Mouse (Mus musculus): ENCODE data around the gene L3mbtl4. TPM values are rescaled to one million over a fixed set of nuclear protein-coding genes. Genes with fewer than 3 reads are reported as not detected.

Gene L3mbtl4
- total and polyA plus RNA-seq, 2 experiments from 2014 or later, result 4.3 to 6.2 TPM

DNA sequence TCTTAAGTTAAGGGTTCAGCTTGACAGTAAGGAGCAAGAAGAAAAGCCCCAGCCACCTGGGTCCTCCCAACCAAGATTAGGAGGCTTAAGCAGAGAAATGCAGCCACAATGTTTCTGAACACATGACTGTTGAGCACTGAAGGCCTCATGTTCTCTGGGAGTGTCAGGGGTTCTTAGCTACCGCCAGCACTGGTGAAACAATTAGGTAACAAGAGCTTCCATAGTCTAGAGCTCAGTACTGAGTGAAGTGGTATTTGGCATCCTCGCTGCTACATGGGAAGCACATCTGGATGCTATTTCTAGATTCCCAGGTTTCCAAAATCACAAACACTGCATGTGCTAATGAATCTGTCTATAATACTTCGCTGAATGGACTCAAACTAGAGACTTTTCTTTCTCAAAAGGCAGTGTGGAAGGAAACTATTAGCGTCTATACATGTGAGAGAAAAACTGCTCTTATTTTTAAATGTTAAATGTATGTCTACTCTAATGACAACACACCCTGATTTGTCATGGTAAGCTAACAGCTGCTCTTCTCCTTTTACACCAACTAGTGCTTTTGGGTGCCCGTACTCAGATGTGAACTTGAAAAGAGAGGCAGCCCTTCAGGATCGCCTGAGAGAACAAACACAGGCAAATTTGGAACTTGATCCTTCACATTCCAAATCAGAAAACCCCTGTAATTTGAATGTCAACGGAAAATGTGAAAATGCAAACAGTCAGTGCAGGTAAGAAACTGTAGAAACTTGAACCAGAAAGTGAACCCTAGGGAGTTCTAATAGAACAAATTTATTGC lies 356.2 kb downstream of the L3mbtl4 start:
- WGBS, result 71% methylated on average over 7 of the region's 7 CpGs
- TF ChIP-seq CTCF (IDR thresholded peaks at IDR 0.05; ENCODE audit: low read depth), result no peak

DNA sequence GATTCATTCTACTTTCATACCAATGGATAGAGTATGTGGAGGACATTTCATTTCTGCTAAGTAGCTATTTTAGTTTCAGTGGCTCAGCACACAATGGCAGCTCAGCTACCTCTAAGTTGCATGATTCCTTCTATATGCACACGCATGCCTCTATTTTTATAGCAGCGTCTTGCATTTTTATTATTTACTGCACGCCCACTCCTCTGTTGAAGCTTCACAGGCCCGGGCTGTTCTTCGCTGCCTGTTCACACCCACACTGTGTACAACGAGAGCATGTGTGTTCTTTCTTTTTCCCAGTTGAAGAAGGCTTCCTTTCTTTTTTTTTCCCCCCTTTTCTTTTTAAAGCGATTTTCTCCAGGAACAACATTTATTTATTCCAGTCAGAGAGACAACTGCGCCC lies 357.8 kb downstream of the L3mbtl4 start:
- DNase-seq (no peak), ATAC-seq (no peak)
- 68% methylated on average over 8 of the region's 8 CpGs for WGBS
- Histone ChIP-seq H3K9ac (no peak overlapping the region), H3K27me3 (ENCODE audit: insufficient read depth, low read length) (no peaks in the 10 kb centered on the region), H3K36me3 (ENCODE audit: insufficient read depth) (no peaks in the 10 kb centered on the region), H3K27ac (ENCODE audit: low read depth, low read length) (no peak overlapping the region), H3K4me1 (ENCODE audit: insufficient read depth) (no peaks in the 10 kb centered on the region), H3K9me3 (ENCODE audit: low read length) (no peaks in the 10 kb centered on the region), H3K4me2 (ENCODE audit: low read depth) (no peak overlapping the region), H3K4me3 (ENCODE audit: low read depth, low read length) (no peak overlapping the region)
- TF ChIP-seq CTCF (IDR thresholded peaks at IDR 0.05; ENCODE audit: low read depth), result no peak

More for the DNA sequence above, 356.2 kb downstream of the L3mbtl4 start:
- DNase-seq (no peak), ATAC-seq (no peak)
- H3K4me3 ChIP-seq (ENCODE audit: low read depth, low read length), result no peak overlapping the region
- H3K9me3 ChIP-seq (ENCODE audit: low read length), result no peaks in the 10 kb centered on the region
- H3K4me1 ChIP-seq (ENCODE audit: insufficient read depth), result no peaks in the 10 kb centered on the region
- H3K9ac ChIP-seq, result no peak overlapping the region
- no peaks in the 10 kb centered on the region for H3K36me3 ChIP-seq (ENCODE audit: insufficient read depth)
- no peak overlapping the region for H3K27ac ChIP-seq (ENCODE audit: low read depth, low read length)
- H3K27me3 ChIP-seq (ENCODE audit: insufficient read depth, low read length), result no peaks in the 10 kb centered on the region
- no peak overlapping the region for H3K4me2 ChIP-seq (ENCODE audit: low read depth)

GRCm38 (mm10) chr17:68640187-68640586 lies 366.6 kb downstream of the L3mbtl4 start:
- H3K4me1 ChIP-seq (ENCODE audit: insufficient read depth), result no peaks in the 10 kb centered on the region
- no peaks in the 10 kb centered on the region for H3K36me3 ChIP-seq (ENCODE audit: insufficient read depth)
- H3K27me3 ChIP-seq (ENCODE audit: insufficient read depth, low read length), result no peaks in the 10 kb centered on the region
- H3K4me3 ChIP-seq (ENCODE audit: low read depth, low read length), result no peak overlapping the region
- H3K9me3 ChIP-seq (ENCODE audit: low read length), result no peaks in the 10 kb centered on the region
- no peak overlapping the region for H3K4me2 ChIP-seq (ENCODE audit: low read depth)
- TF ChIP-seq CTCF (IDR thresholded peaks at IDR 0.05; ENCODE audit: low read depth), result no peak; the same call in 1 of the 2 replicates
- ATAC-seq (no peak), DNase-seq (no peak)
- no peak overlapping the region for H3K27ac ChIP-seq (ENCODE audit: low read depth, low read length)
- no peak overlapping the region for H3K9ac ChIP-seq
- WGBS, result 77% methylated on average over 6 of the region's 6 CpGs

DNA sequence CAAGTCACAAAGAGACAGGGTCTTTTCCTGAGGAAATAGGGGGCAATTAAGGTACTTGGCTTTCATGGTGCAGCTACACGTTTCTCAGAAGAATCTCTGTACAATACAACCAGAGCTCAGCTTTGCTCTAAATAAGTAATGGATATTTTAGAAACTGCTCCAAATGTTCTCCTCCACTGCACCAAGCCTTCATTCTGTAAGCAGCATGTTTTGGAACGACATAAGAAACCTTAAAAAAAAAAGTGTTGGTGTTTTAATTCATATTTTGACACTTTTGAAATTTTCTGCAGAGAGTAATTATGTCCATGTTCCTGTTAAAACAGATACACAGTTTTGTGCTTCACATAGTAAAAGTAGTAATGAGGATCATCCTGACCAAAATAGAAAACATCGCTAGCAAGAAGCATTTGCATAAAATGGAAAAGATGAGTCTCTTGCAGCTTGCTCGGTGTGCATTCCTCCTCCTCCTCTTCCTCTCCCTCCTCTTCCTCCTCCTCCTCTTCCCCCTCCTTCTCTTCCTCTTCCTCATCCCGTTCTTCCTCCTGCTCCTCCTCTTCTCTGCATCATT lies 369.0 kb downstream of the L3mbtl4 start:
- TF ChIP-seq CTCF (IDR thresholded peaks at IDR 0.05; ENCODE audit: low read depth), result no peak
- no peaks in the 10 kb centered on the region for H3K27me3 ChIP-seq (ENCODE audit: insufficient read depth, low read length)
- H3K4me2 ChIP-seq (ENCODE audit: low read depth), result no peak overlapping the region
- no peak overlapping the region for H3K27ac ChIP-seq (ENCODE audit: low read depth, low read length)
- H3K4me1 ChIP-seq (ENCODE audit: insufficient read depth), result no peaks in the 10 kb centered on the region
- DNase-seq (no peak), ATAC-seq (peak; percentile 12)
- WGBS, result 72% methylated on average over 5 of the region's 5 CpGs
- no peak overlapping the region for H3K4me3 ChIP-seq (ENCODE audit: low read depth, low read length)
- no peak overlapping the region for H3K9ac ChIP-seq
- no peaks in the 10 kb centered on the region for H3K9me3 ChIP-seq (ENCODE audit: low read length)
- H3K36me3 ChIP-seq (ENCODE audit: insufficient read depth), result no peaks in the 10 kb centered on the region

DNA sequence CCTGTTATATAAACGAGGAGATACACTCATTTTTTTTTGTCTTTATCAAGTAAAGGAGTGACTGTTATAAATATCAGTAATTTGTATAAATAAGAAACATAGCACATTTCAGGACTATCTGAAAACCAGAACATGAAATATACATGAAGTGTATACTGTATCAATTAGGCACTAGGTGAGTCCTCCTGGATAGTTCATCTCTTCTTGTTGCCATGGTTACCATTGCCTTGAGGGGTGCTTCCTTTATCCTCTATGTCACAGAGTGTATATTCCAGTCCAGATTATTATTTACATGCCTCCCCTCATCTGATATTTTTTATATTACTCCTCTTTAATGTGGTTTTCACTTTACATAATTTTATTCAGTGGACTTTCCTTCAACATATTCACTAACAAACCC lies 392.9 kb downstream of the L3mbtl4 start:
- no peak overlapping the region for H3K4me3 ChIP-seq (ENCODE audit: low read depth, low read length)
- no peak for ATAC-seq
- H3K4me2 ChIP-seq (ENCODE audit: low read depth), result no peak overlapping the region
- no peak for TF ChIP-seq CTCF (IDR thresholded peaks at IDR 0.05; ENCODE audit: low read depth)
- no peaks in the 10 kb centered on the region for H3K36me3 ChIP-seq (ENCODE audit: insufficient read depth)
- no peaks in the 10 kb centered on the region for H3K4me1 ChIP-seq (ENCODE audit: insufficient read depth)
- no peak overlapping the region for H3K27ac ChIP-seq (ENCODE audit: low read depth, low read length)
- 82% methylated on average over 1 of the region's 1 CpGs for WGBS
- H3K27me3 ChIP-seq (ENCODE audit: insufficient read depth, low read length), result no peaks in the 10 kb centered on the region
- DNase-seq, result no peak
- H3K9ac ChIP-seq, result no peak overlapping the region
- no peaks in the 10 kb centered on the region for H3K9me3 ChIP-seq (ENCODE audit: low read length)

GRCm38 (mm10) chr17:68672088-68672504 lies 398.5 kb downstream of the L3mbtl4 start:
- Histone ChIP-seq H3K9me3 (ENCODE audit: low read length) (no peaks in the 10 kb centered on the region), H3K9ac (no peak overlapping the region), H3K4me1 (ENCODE audit: insufficient read depth) (no peaks in the 10 kb centered on the region), H3K4me2 (ENCODE audit: low read depth) (no peak overlapping the region), H3K4me3 (ENCODE audit: low read depth, low read length) (no peak overlapping the region), H3K36me3 (ENCODE audit: insufficient read depth) (no peaks in the 10 kb centered on the region), H3K27me3 (ENCODE audit: insufficient read depth, low read length) (no peaks in the 10 kb centered on the region), H3K27ac (ENCODE audit: low read depth, low read length) (no peak overlapping the region)
- WGBS, result 14% methylated on average over 7 of the region's 7 CpGs
- DNase-seq, result no peak
- TF ChIP-seq CTCF (IDR thresholded peaks at IDR 0.05; ENCODE audit: low read depth), result no peak
- no peak for ATAC-seq

GRCm38 (mm10) chr17:68710701-68711100 lies 437.1 kb downstream of the L3mbtl4 start:
- TF ChIP-seq CTCF (IDR thresholded peaks at IDR 0.05; ENCODE audit: low read depth), result no peak
- no peaks in the 10 kb centered on the region for H3K36me3 ChIP-seq (ENCODE audit: insufficient read depth)
- no peak for ATAC-seq
- no peak overlapping the region for H3K9ac ChIP-seq
- H3K9me3 ChIP-seq (ENCODE audit: low read length), result no peaks in the 10 kb centered on the region
- no peak overlapping the region for H3K4me3 ChIP-seq (ENCODE audit: low read depth, low read length)
- WGBS, result 45% methylated on average over 5 of the region's 5 CpGs
- H3K4me1 ChIP-seq (ENCODE audit: insufficient read depth), result no peaks in the 10 kb centered on the region; the same call in 1 of the 2 replicates
- DNase-seq, result no peak
- H3K27me3 ChIP-seq (ENCODE audit: insufficient read depth, low read length), result no peaks in the 10 kb centered on the region
- H3K27ac ChIP-seq (ENCODE audit: low read depth, low read length), result no peak overlapping the region
- H3K4me2 ChIP-seq (ENCODE audit: low read depth), result no peak overlapping the region
